Mouse (Mus musculus) forebrain, embryonic 10.5 days (tissue): ENCODE results near the gene Stap2. TPM values are rescaled to one million over a fixed set of nuclear protein-coding genes. Genes with fewer than 3 reads are reported as not detected.
A peak's percentile ranks its signal among the peaks of the same experiment; 100 is the strongest.

ENCODE experiments used
- DNase-seq: peaks from one replicate; pipeline ENCODE4 v3.0.0-alpha.2; 2017; ENCODE audit warnings: low spot score; ENCODE audit errors: extremely low spot score
- H3K27ac ChIP-seq: fragments of 300-500 bp; sonication (generic); 2 replicates; pipeline ENCODE4 v1.5.1; 2016; ENCODE audit warnings: mild to moderate bottlenecking
- H3K27me3 ChIP-seq: fragments of 300-500 bp; sonication (generic); 2 replicates; pipeline ENCODE4 v1.6.1; 2016; ENCODE audit warnings: mild to moderate bottlenecking; ENCODE audit not compliant: poor library complexity, severe bottlenecking
- H3K36me3 ChIP-seq: fragments of 300-500 bp; sonication (generic); replicated peaks from 2 replicates; pipeline ENCODE4 v1.6.1; 2016; ENCODE audit warnings: mild to moderate bottlenecking, moderate library complexity
- H3K4me1 ChIP-seq: fragments of 300-500 bp; sonication (generic); 2 replicates; pipeline ENCODE4 v1.6.1; 2016
- H3K4me3 ChIP-seq: fragments of 300-500 bp; sonication (generic); 2 replicates; pipeline ENCODE4 v1.5.1; 2016; ENCODE audit warnings: mild to moderate bottlenecking, moderate library complexity
- H3K9me3 ChIP-seq: fragments of 300-500 bp; sonication (generic); 2 replicates; pipeline ENCODE4 v1.6.1; 2016; ENCODE audit warnings: mild to moderate bottlenecking, moderate library complexity
- WGBS: fragments of 180-500 bp; shearing (Covaris S2); methylation state at CpG from one replicate; pipeline ENCODE4 v1.1.7; 2016; 5-methylcytosine and 5-hydroxymethylcytosine counted together
- polyA plus RNA-seq: library from polyadenylated mRNA; unstranded; fragments of >200 nt; fragmentation: Nextera tagmentation; extraction: Ambion mirVana; gene quantifications from 2 replicates; pipeline ENCODE4 v1.2.1, GENCODE M21; 2016

Gene Stap2
- polyA plus RNA-seq, 1 experiment from 2014 or later = 5.6 TPM

GRCm38 (mm10) chr17:55958918-55959728 is 46.3 kb downstream of the Stap2 start, which contains the start of gene Yju2:
Yju2 (plus strand) TSS chr17:55959099.
- Histone ChIP-seq H3K4me1 (peaks cover 44% of the 10 kb centered on the region), H3K27ac (peak within 1 kb of the TSS; percentile 91), H3K36me3 (peaks cover 33% of the 10 kb centered on the region), H3K9me3 (no peaks in the 10 kb centered on the region), H3K27me3 (peaks cover 15% of the 10 kb centered on the region), H3K4me3 (peak within 1 kb of the TSS; percentile 63)
- DNase-seq = peak; percentile 93
- under 1% methylated on average over 46 of the region's 46 CpGs for WGBS

- Histone ChIP-seq H3K27ac (peak overlapping the region; percentile 91), H3K4me3 (peak overlapping the region; percentile 63), H3K9me3 (no peaks in the 10 kb centered on the region), H3K4me1 (peaks cover 45% of the 10 kb centered on the region), H3K36me3 (peaks cover 28% of the 10 kb centered on the region), H3K27me3 (peaks cover 16% of the 10 kb centered on the region)
- no peak for DNase-seq
- WGBS = 25% methylated on average over 2 of the region's 2 CpGs
Measured at GRCm38 (mm10) chr17:55958584-55958886, 46.8 kb downstream of the Stap2 start.

- Histone ChIP-seq H3K27me3 (peaks cover 16% of the 10 kb centered on the region), H3K27ac (peak overlapping the region; percentile 91), H3K4me3 (peak overlapping the region; percentile 63), H3K9me3 (no peaks in the 10 kb centered on the region), H3K4me1 (peaks cover 45% of the 10 kb centered on the region), H3K36me3 (peaks cover 22% of the 10 kb centered on the region)
- DNase-seq = no peak
- 85% methylated on average over 13 of the region's 13 CpGs for WGBS
Measured at GRCm38 (mm10) chr17:55957726-55958583, 47.4 kb downstream of the Stap2 start.

GRCm38 (mm10) chr17:55957168-55957567 is 48.2 kb downstream of the Stap2 start:
- Histone ChIP-seq H3K9me3 (no peaks in the 10 kb centered on the region), H3K4me3 (peak overlapping the region; percentile 19; the same call in 1 of the 2 replicates), H3K27me3 (peaks cover 19% of the 10 kb centered on the region), H3K4me1 (peaks cover 45% of the 10 kb centered on the region), H3K27ac (peak overlapping the region; percentile 62; the same call in 1 of the 2 replicates), H3K36me3 (peaks cover 15% of the 10 kb centered on the region)
- DNase-seq = peak; percentile 70
- WGBS = 18% methylated on average over 9 of the region's 9 CpGs

- Histone ChIP-seq H3K36me3 (peaks cover 9% of the 10 kb centered on the region), H3K4me3 (peak overlapping the region; percentile 62), H3K4me1 (peaks cover 45% of the 10 kb centered on the region), H3K27ac (0 out of 2 replicates have a peak overlapping the region, but pooled peaks have one; percentile 11), H3K9me3 (no peaks in the 10 kb centered on the region), H3K27me3 (peaks cover 19% of the 10 kb centered on the region)
- 41% methylated on average over 6 of the region's 6 CpGs for WGBS
- DNase-seq = no peak
Measured at GRCm38 (mm10) chr17:55956591-55956990, 48.8 kb downstream of the Stap2 start.

- DNase-seq = peak; percentile 74
- H3K27ac ChIP-seq = peak overlapping the region; percentile 65
- WGBS = under 1% methylated on average over 26 of the region's 26 CpGs
- peaks cover 45% of the 10 kb centered on the region for H3K4me1 ChIP-seq
- H3K9me3 ChIP-seq = no peaks in the 10 kb centered on the region
- H3K4me3 ChIP-seq = peak overlapping the region; percentile 62
- H3K36me3 ChIP-seq = peaks cover 5% of the 10 kb centered on the region
- H3K27me3 ChIP-seq = peaks cover 19% of the 10 kb centered on the region
Measured at GRCm38 (mm10) chr17:55956129-55956528, 49.3 kb downstream of the Stap2 start.

- Histone ChIP-seq H3K9me3 (no peaks in the 10 kb centered on the region), H3K4me1 (peaks cover 35% of the 10 kb centered on the region), H3K27ac (no peak overlapping the region), H3K36me3 (no peaks in the 10 kb centered on the region), H3K4me3 (no peak overlapping the region), H3K27me3 (peaks cover 19% of the 10 kb centered on the region)
- 37% methylated on average over 16 of the region's 16 CpGs for WGBS
- peak; percentile 13 for DNase-seq
Measured at GRCm38 (mm10) chr17:55954229-55954628, 51.2 kb downstream of the Stap2 start.

- Histone ChIP-seq H3K27me3 (peaks cover 19% of the 10 kb centered on the region), H3K4me3 (no peak overlapping the region), H3K9me3 (no peaks in the 10 kb centered on the region), H3K4me1 (peaks cover 34% of the 10 kb centered on the region), H3K36me3 (no peaks in the 10 kb centered on the region), H3K27ac (no peak overlapping the region)
- DNase-seq = peak; percentile 6
- 82% methylated on average over 6 of the region's 6 CpGs for WGBS
Measured at GRCm38 (mm10) chr17:55953751-55954150, 51.6 kb downstream of the Stap2 start.

- H3K27me3 ChIP-seq = peaks cover 19% of the 10 kb centered on the region
- no peaks in the 10 kb centered on the region for H3K36me3 ChIP-seq
- no peak within 1 kb of the TSS for H3K4me3 ChIP-seq
- H3K4me1 ChIP-seq = peaks cover 22% of the 10 kb centered on the region
- 75% methylated on average over 6 of the region's 6 CpGs for WGBS
- H3K9me3 ChIP-seq = no peaks in the 10 kb centered on the region
- no peak for DNase-seq
- no peak within 1 kb of the TSS for H3K27ac ChIP-seq
Measured at GRCm38 (mm10) chr17:55952447-55953027, 52.8 kb downstream of the Stap2 start, which contains the start of gene Ebi3. Ebi3 (plus strand) TSS chr17:55952640.

- H3K27ac ChIP-seq = no peak overlapping the region
- no peak overlapping the region for H3K4me3 ChIP-seq
- H3K9me3 ChIP-seq = no peaks in the 10 kb centered on the region
- peaks cover 19% of the 10 kb centered on the region for H3K27me3 ChIP-seq
- peaks cover 17% of the 10 kb centered on the region for H3K4me1 ChIP-seq
- H3K36me3 ChIP-seq = no peaks in the 10 kb centered on the region
- DNase-seq = peak; percentile 12
Measured at GRCm38 (mm10) chr17:55952041-55952440, 53.3 kb downstream of the Stap2 start.

GRCm38 (mm10) chr17:55950601-55951000 is 54.8 kb downstream of the Stap2 start:
- peaks cover 19% of the 10 kb centered on the region for H3K27me3 ChIP-seq
- DNase-seq = peak; percentile 12
- H3K4me3 ChIP-seq = no peak overlapping the region
- peaks cover 7% of the 10 kb centered on the region for H3K4me1 ChIP-seq
- 83% methylated on average over 9 of the region's 9 CpGs for WGBS
- H3K27ac ChIP-seq = no peak overlapping the region
- H3K9me3 ChIP-seq = no peaks in the 10 kb centered on the region
- H3K36me3 ChIP-seq = no peaks in the 10 kb centered on the region

- Histone ChIP-seq H3K9me3 (no peaks in the 10 kb centered on the region), H3K27me3 (peaks cover 7% of the 10 kb centered on the region), H3K4me3 (no peak within 1 kb of the TSS), H3K27ac (no peak within 1 kb of the TSS), H3K36me3 (no peaks in the 10 kb centered on the region), H3K4me1 (peaks cover 13% of the 10 kb centered on the region)
- 89% methylated on average over 2 of the region's 2 CpGs for WGBS
- DNase-seq = no peak
Measured at GRCm38 (mm10) chr17:55949400-55949799, 56.0 kb downstream of the Stap2 start, which contains the start of gene Zfp119b. Zfp119b (minus strand) TSS chr17:55949500.
